Mouse (Mus musculus) CD8-positive naive resting alpha-beta T cell, adult 57 days (primary cell): ENCODE data around the gene Kncn. TPM values are rescaled to one million over a fixed set of nuclear protein-coding genes. Genes with fewer than 3 reads are reported as not detected.

ENCODE experiments used
- total RNA-seq: library from RNA; stranded (reverse); gene quantifications from one replicate; pipeline ENCODE4 v1.2.4, GENCODE M21; 2023

The Kncn gene
- total RNA-seq: not detected

GRCm38 (mm10) chr4:115884022-115884421 is at the start of gene Kncn:
TSS of gene Kncn (plus strand) at chr4:115884400.

GRCm38 (mm10) chr4:115838696-115839641 is 45.2 kb upstream of the Kncn start, which contains the start of gene Mknk1:
TSS of gene Mknk1 (plus strand) at chr4:115839198.

GRCm38 (mm10) chr4:115890553-115890952 is 6.4 kb downstream of the Kncn start, which contains the start of gene 6430628N08Rik:
TSS of gene 6430628N08Rik (plus strand) at chr4:115890665.

Other genes starting within 250 kb of the Kncn start
- gene Cyp4b1, start 236.7 kb upstream of the Kncn start, total RNA-seq: not detected
- gene Efcab14, start 146.7 kb upstream of the Kncn start, total RNA-seq: 30.9 TPM
- gene Tex38, start 103.4 kb upstream of the Kncn start, total RNA-seq: not detected
- gene Atpaf1, start 99.6 kb upstream of the Kncn start, total RNA-seq: 19.8 TPM
- gene Mob3c, start 56.3 kb upstream of the Kncn start, total RNA-seq: 16.7 TPM
- gene Mknk1, start 45.2 kb upstream of the Kncn start, total RNA-seq: 53.3 TPM
- gene 6430628N08Rik, start 6.3 kb downstream of the Kncn start, total RNA-seq: not detected
- gene Dmbx1, start 55.5 kb downstream of the Kncn start, total RNA-seq: not detected
- 103 TPM for gene Faah, start 133.5 kb downstream of the Kncn start, total RNA-seq
- 48.9 TPM for gene Nsun4, start 169.5 kb downstream of the Kncn start, total RNA-seq
- 325 TPM for gene Uqcrh, start 190.7 kb downstream of the Kncn start, total RNA-seq
- 25.7 TPM for gene Lrrc41, start 190.9 kb downstream of the Kncn start, total RNA-seq
- 0.49 TPM for gene Rad54l, start 239.3 kb downstream of the Kncn start, total RNA-seq
- 29.7 TPM for gene Pomgnt1, start 239.4 kb downstream of the Kncn start, total RNA-seq